Mouse (Mus musculus) intestine, postnatal 0 days (tissue): ENCODE results near the gene Irak3. TPM values are rescaled to one million over a fixed set of nuclear protein-coding genes. Genes with fewer than 3 reads are reported as not detected.

Experiments
- ATAC-seq: fragments of 200-750 bp; cut with Nextera tagmentation; 2 replicates; pipeline ENCODE4 v1.8.0; 2017; ENCODE audit warnings: mild to moderate bottlenecking, moderate TSS enrichment, moderate library complexity
- H3K27ac ChIP-seq: fragments of 300-500 bp; sonication (generic); 2 replicates; pipeline ENCODE4 v1.5.1; 2014; ENCODE audit warnings: mild to moderate bottlenecking, low read depth, low read length, moderate library complexity
- H3K27me3 ChIP-seq: fragments of 300-500 bp; sonication (generic); replicated peaks from 2 replicates; pipeline ENCODE4 v1.6.1; 2014; ENCODE audit warnings: low read length, mixed read lengths; ENCODE audit not compliant: control insufficient read depth, insufficient read depth
- H3K36me3 ChIP-seq: fragments of 300-500 bp; sonication (generic); 2 replicates; pipeline ENCODE4 v1.6.1; 2014; ENCODE audit warnings: mild to moderate bottlenecking, moderate library complexity; ENCODE audit not compliant: control insufficient read depth, insufficient read depth
- H3K4me1 ChIP-seq: fragments of 300-500 bp; sonication (generic); replicated peaks from 2 replicates; pipeline ENCODE4 v1.6.1; 2014; ENCODE audit warnings: antibody characterized with exemption, low read length, mixed read lengths; ENCODE audit not compliant: control insufficient read depth, insufficient read depth
- H3K4me2 ChIP-seq: fragments of 300-500 bp; sonication (generic); replicated peaks from 2 replicates; pipeline ENCODE4 v1.6.1; 2014; ENCODE audit warnings: low read depth, mild to moderate bottlenecking, moderate library complexity
- H3K4me3 ChIP-seq: fragments of 300-500 bp; sonication (generic); 2 replicates; pipeline ENCODE4 v1.5.1; 2014; ENCODE audit warnings: low read depth, low read length
- H3K9ac ChIP-seq: fragments of 300-500 bp; sonication (generic); 2 replicates; pipeline ENCODE4 v1.6.1; 2014; ENCODE audit warnings: mild to moderate bottlenecking, low read depth, low read length
- H3K9me3 ChIP-seq: fragments of 300-500 bp; sonication (generic); 2 replicates; pipeline ENCODE4 v1.6.1; 2016; ENCODE audit warnings: mixed run types; ENCODE audit not compliant: control insufficient read depth
- CTCF ChIP-seq: sonication (generic); IDR thresholded peaks from 2 replicates; pipeline ENCODE4 v1.5.1; 2016; ENCODE audit warnings: low read depth, mild to moderate bottlenecking, control low read depth, antibody characterized with exemption, moderate library complexity
- WGBS: fragments of 180-500 bp; shearing (Covaris S2); extraction: QIAGEN DNeasy Blood & Tissue Kit; methylation state at CpG from one replicate; pipeline ENCODE4 v1.1.7; 2014; 5-methylcytosine and 5-hydroxymethylcytosine counted together
- polyA plus RNA-seq: library from polyadenylated mRNA; unstranded; fragments of >200 nt; fragmentation: Nextera tagmentation; extraction: Ambion mirVana; gene quantifications from 2 replicates; pipeline ENCODE4 v1.2.1, GENCODE M21; 2015

Gene Irak3
- polyA plus RNA-seq, 1 experiment from 2014 or later = 0.81 TPM

GRCm38 (mm10) chr10:120193255-120193654 lies 8.7 kb downstream of the Irak3 start:
- no peak for TF ChIP-seq CTCF
- Histone ChIP-seq H3K4me1 (no peaks in the 10 kb centered on the region), H3K4me3 (no peak overlapping the region), H3K9ac (no peak overlapping the region), H3K27ac (no peak overlapping the region), H3K4me2 (no peak overlapping the region), H3K36me3 (no peaks in the 10 kb centered on the region), H3K27me3 (no peaks in the 10 kb centered on the region), H3K9me3 (no peaks in the 10 kb centered on the region)
- no peak for ATAC-seq
- WGBS = 90% methylated on average over 8 of the region's 8 CpGs

- Histone ChIP-seq H3K9ac (no peak overlapping the region), H3K4me2 (no peak overlapping the region), H3K27ac (no peak overlapping the region), H3K4me1 (no peaks in the 10 kb centered on the region), H3K4me3 (no peak overlapping the region), H3K9me3 (no peaks in the 10 kb centered on the region), H3K36me3 (no peaks in the 10 kb centered on the region), H3K27me3 (no peaks in the 10 kb centered on the region)
- TF ChIP-seq CTCF = no peak
- no peak for ATAC-seq
- WGBS = 75% methylated on average over 4 of the region's 4 CpGs
Observed at GRCm38 (mm10) chr10:120192278-120192677, 9.7 kb downstream of the Irak3 start.

DNA sequence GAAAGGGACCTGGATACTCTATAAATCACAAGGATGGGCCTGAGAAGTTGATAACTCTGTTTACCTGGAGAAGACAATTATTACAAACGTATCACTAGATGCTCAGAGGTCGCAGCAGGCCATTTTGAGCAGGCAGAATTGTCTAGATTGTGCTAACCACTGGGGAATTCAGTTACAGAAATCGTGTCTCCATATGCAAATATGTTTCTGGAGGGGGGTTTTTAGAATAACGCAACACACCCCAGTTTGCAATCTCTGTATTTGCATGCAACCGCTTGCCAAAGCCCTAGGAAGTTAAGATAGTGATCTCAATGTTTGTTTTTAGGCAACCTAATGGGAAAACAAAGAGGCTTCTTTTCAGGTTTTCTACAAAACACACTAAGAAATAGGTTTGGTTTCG lies 10.8 kb downstream of the Irak3 start:
- H3K9me3 ChIP-seq = no peaks in the 10 kb centered on the region
- H3K4me3 ChIP-seq = no peak overlapping the region
- H3K4me2 ChIP-seq = no peak overlapping the region
- no peaks in the 10 kb centered on the region for H3K36me3 ChIP-seq
- H3K27me3 ChIP-seq = no peaks in the 10 kb centered on the region
- H3K9ac ChIP-seq = no peak overlapping the region
- no peak for ATAC-seq
- 78% methylated on average over 6 of the region's 6 CpGs for WGBS
- no peak overlapping the region for H3K27ac ChIP-seq
- no peaks in the 10 kb centered on the region for H3K4me1 ChIP-seq
- TF ChIP-seq CTCF = no peak

DNA sequence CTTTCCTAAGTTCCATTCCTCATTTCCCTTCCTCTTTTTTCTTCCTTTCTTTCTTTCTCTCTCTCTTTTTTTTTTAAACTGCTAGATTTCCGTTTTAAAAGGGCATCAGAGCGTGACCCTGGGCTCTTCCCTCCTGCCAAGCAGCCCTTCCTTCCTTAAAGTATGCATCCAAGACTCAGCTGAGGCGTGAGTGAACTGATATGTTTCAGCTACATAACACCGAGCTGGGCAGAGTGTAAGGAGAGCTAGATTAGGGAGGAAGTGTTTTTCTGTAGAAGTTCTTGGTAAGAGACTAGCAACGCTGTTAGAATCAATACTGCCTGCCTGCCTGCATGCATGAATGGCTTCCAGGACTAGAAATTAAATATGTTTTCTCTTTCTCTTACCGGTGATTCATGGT lies 12.1 kb downstream of the Irak3 start:
- Histone ChIP-seq H3K27me3 (no peaks in the 10 kb centered on the region), H3K4me3 (no peak overlapping the region), H3K4me2 (no peak overlapping the region), H3K27ac (no peak overlapping the region), H3K36me3 (no peaks in the 10 kb centered on the region), H3K4me1 (no peaks in the 10 kb centered on the region), H3K9me3 (no peaks in the 10 kb centered on the region), H3K9ac (no peak overlapping the region)
- 43% methylated on average over 6 of the region's 6 CpGs for WGBS
- ATAC-seq = no peak
- no peak for TF ChIP-seq CTCF

DNA sequence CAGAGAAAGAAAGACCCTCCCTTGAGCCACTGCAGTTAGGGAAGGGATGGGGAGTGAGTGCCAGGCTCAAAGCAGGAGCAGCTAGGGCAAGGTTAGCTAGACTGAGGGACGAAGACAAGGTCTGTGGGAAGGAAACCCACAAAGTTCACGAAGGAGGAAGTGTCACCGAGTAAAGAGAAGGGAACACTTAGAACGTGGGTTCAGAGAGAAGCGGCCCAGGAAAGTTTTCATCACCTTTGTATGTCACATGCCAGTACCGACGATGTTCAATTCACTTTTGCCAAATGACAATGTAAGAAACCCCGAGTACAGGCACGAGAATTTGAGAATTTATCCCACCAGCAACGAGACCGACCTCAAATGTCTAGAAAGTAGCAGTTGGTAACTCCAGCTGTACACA lies 12.7 kb downstream of the Irak3 start:
- no peak overlapping the region for H3K27ac ChIP-seq
- no peak overlapping the region for H3K9ac ChIP-seq
- TF ChIP-seq CTCF = no peak
- H3K4me1 ChIP-seq = no peaks in the 10 kb centered on the region
- no peak overlapping the region for H3K4me3 ChIP-seq
- ATAC-seq = no peak
- H3K27me3 ChIP-seq = no peaks in the 10 kb centered on the region
- no peaks in the 10 kb centered on the region for H3K36me3 ChIP-seq
- H3K4me2 ChIP-seq = no peak overlapping the region
- no peaks in the 10 kb centered on the region for H3K9me3 ChIP-seq
- WGBS = 71% methylated on average over 11 of the region's 11 CpGs

DNA sequence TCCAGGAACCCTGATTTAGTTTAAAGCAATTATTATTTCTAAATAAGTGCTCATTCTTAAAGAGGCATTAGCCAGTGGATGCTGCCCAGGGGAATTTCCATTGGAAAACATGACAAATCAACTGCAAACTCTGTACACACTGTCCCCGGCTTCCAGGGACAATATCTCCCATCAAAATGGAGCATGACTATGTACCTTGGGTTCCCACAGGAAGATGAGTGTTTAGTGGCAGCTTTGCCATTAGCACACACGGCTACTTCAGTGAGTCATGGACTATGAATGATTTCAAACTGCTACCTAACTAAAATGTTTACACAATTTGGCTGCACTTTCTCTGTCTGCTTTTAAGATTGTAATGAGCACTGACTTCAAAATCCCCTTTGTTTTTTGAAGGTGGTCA lies 13.4 kb downstream of the Irak3 start:
- no peak for TF ChIP-seq CTCF
- H3K4me1 ChIP-seq = no peaks in the 10 kb centered on the region
- no peak overlapping the region for H3K9ac ChIP-seq
- H3K27ac ChIP-seq = no peak overlapping the region
- no peak overlapping the region for H3K4me3 ChIP-seq
- no peak for ATAC-seq
- no peaks in the 10 kb centered on the region for H3K9me3 ChIP-seq
- H3K4me2 ChIP-seq = no peak overlapping the region
- 36% methylated on average over 2 of the region's 2 CpGs for WGBS
- no peaks in the 10 kb centered on the region for H3K27me3 ChIP-seq
- H3K36me3 ChIP-seq = no peaks in the 10 kb centered on the region

DNA sequence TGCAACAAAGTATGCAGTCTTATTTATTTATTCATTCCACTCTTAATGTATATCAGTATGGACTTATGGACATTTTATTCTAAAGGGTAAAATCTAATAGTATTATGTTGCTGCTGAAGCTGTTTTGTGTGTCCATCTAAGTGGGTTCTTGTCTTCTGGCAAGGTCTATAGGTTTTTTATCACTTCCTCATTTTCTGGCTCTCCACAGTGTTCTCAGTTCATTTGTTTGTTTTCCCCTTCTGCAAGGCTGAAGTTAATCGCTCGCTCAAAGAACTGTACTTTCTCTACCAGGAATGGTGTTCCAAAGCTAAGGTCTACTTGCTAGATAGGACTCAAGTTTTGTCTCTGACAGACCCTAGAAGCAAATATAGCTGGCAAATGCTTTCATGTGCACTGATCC lies 18.6 kb downstream of the Irak3 start:
- Histone ChIP-seq H3K9me3 (no peaks in the 10 kb centered on the region), H3K36me3 (no peaks in the 10 kb centered on the region), H3K27me3 (no peaks in the 10 kb centered on the region), H3K4me2 (no peak overlapping the region), H3K4me3 (no peak overlapping the region), H3K27ac (no peak overlapping the region), H3K9ac (no peak overlapping the region), H3K4me1 (no peaks in the 10 kb centered on the region)
- WGBS = 55% methylated on average over 2 of the region's 2 CpGs
- no peak for ATAC-seq
- no peak for TF ChIP-seq CTCF
